Mouse (Mus musculus): ENCODE measurements around the gene Prelid3b. TPM values are rescaled to one million over a fixed set of nuclear protein-coding genes. Genes with fewer than 3 reads are reported as not detected.

Prelid3b gene
- total RNA-seq (2021) = 10 to 100 TPM; 51.4 to 52.9 TPM
- long read RNA-seq, experiment 1, transcript Prelid3b-201 (6 exons, 1,553 nt) = major isoform, 118 of 137 reads
- long read RNA-seq, experiment 1, partial matches to known transcripts = 1 of 137 reads
- long read RNA-seq, experiment 1, other reads (novel, unspliced or antisense) = 18 of 137 reads
- long read RNA-seq, experiment 2, transcript Prelid3b-201 (6 exons, 1,553 nt) = major isoform, 103 of 130 reads
- long read RNA-seq, experiment 2, partial matches to known transcripts = 2 of 130 reads
- long read RNA-seq, experiment 2, other reads (novel, unspliced or antisense) = 25 of 130 reads

GRCm38 (mm10) chr2:174472818-174473549 is at the start of gene Prelid3b:
Gene Prelid3b (minus strand): TSS chr2:174473081.
- peak; percentile 99 for DNase-seq

GRCm38 (mm10) chr2:174522134-174522533 is 49.3 kb upstream of the Prelid3b start:
- DNase-seq = no peak

DNA sequence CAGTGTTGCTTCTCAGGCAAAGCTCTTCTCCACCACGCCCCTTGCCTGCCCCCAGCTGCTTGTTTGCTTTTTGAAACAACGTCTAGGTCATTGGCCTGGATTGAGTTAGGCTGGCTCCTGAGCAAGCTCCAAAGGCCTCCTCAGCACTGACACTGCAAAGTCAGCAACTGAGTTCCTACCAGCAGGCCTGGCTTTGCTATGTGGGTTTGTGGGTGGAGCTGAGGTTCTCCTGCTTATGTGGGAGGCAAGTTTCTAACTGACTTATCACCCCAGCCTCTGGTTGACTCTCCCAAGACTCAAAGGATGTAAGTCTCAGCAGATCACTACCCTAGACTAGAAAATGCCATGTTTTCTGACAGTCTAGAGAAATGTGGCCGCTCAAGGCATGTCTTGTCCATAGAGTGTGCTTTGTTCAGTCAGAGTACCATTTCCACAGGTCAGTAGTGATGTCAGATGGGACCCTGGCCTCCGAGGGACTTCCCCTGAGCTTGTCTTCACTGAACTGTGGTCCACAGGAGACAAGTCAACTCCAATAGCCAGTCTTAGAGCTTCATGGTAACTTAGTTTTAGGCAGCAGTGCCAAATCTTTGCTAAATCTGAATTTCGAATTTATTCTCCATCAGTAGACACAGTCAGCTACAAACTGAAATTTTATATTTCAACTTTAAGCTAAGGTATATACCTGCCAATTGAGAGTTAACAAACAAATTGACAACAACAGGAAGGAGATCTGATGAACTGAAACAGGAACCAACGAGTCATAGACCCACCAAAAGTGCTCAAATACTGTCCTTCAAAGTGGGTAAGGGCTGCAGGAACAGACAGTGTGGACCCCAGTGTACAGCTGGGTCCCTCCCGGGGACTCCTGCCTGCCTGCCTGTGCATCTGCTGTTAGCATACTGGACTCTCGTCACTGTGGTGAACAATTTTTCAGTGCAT is 44.5 kb upstream of the Prelid3b start:
- no peak for DNase-seq

DNA sequence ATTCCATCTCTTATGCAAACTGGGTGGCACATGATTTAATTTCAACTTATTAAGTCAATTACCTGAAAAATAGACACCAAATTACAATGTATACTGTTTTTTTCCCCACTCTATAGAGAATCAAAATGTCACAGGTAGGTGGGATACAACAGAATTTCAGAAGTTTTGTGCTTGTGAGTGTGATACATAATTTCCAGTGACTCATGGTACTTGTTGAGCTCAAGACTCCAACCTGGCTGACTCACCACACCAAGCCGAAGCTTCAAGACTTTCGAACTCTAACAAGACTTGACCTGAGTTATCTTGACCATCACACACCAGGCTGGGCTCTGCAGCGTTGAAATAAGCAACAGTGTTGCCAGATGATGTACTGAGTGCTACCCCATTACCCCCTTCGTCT is 42.0 kb upstream of the Prelid3b start:
- DNase-seq = no peak

DNA sequence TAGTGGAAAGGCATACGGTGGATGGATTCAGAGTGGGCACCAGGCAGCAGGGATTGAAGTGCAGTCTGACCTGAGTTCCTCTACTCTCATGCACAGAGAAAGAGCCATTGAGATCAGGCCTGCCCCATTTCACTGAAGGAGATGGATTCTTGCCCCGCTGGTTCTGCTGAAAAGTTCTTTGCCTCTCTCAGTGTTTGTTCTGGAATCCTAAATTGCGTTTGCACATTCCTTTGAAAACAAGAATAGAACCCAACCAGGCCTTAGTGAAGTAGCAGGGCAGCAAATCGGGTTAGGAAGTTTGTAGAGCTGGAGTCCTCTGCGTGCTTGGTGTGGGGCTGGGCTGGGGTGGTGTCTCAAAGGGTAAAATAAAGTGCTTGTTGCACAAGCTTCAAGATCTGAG is 40.9 kb upstream of the Prelid3b start:
- DNase-seq = no peak

- DNase-seq = no peak
These were observed 36.9 kb upstream of the Prelid3b start for GRCm38 (mm10) chr2:174509825-174510224.

DNA sequence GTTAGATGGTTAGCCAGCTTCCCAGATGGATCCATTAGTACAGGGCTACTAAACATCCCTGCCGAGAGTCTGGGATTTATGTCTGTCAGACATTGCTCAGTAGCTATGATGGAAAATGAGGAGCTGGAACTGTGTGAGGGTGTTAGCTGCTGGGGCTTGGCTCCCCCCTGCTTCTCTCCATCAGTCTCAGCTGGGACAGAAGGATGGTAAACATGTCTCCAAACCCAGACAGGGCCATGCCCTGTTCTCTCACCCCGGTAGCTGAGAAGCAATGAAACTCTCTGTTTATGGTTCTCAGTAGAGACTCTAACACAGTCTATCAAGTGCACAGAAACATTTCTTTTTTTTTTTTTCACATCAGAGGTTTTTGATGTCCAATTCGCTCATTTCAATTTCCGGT is 35.1 kb upstream of the Prelid3b start:
- no peak for DNase-seq

GRCm38 (mm10) chr2:174502831-174503460 is 30.1 kb upstream of the Prelid3b start:
- no peak for DNase-seq

- no peak for DNase-seq
These were observed 29.4 kb upstream of the Prelid3b start for GRCm38 (mm10) chr2:174502321-174502720.

DNA sequence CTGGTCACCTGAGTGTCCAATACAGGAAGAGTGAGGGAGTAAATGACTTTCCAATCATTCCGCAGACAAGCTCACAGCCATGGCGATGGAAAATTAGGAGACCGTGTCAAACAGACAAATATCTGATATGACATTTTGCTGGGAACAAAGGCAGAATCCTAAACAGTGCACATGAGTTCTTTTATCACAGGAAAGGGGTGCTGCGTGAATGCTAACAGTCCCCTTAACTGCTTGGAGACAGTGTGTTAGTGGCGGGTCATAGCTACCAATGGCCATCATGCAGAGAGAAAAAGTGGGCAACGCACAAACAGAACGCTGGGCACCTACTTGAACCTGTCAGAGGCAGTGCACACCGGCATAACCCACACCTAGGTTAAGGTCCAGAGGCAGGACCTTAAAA is 28.6 kb upstream of the Prelid3b start:
- no peak for DNase-seq

GRCm38 (mm10) chr2:174500814-174501503 is 28.1 kb upstream of the Prelid3b start:
- no peak for DNase-seq

- DNase-seq = no peak
These were observed 20.0 kb upstream of the Prelid3b start for GRCm38 (mm10) chr2:174492858-174493257.

DNA sequence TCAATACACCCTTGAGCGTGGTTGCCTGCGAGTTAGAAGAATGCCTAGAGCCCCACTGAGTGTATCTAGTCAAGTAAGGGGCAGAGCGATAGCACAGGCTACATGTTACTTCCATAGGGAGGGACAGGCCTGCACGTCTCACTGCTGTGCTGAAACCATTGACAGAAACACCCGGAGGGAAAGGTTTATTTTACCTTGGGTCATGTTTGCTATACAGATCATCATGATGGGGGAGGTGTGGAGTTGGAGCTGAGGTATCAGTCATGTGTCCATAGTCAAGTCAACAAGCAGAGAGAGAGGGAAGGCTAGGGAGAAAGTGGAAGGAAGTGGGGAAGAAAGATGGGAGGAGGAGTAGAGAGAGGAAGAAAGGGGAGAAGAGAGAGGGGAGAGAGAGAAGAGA is 14.1 kb upstream of the Prelid3b start:
- no peak for DNase-seq

- no peak for DNase-seq
These were observed 5.9 kb upstream of the Prelid3b start for GRCm38 (mm10) chr2:174478746-174479145.

- DNase-seq = no peak
These were observed 4.8 kb upstream of the Prelid3b start for GRCm38 (mm10) chr2:174477543-174478319.

GRCm38 (mm10) chr2:174473550-174473927 is 658 bp upstream of the Prelid3b start:
- DNase-seq = no peak

DNA sequence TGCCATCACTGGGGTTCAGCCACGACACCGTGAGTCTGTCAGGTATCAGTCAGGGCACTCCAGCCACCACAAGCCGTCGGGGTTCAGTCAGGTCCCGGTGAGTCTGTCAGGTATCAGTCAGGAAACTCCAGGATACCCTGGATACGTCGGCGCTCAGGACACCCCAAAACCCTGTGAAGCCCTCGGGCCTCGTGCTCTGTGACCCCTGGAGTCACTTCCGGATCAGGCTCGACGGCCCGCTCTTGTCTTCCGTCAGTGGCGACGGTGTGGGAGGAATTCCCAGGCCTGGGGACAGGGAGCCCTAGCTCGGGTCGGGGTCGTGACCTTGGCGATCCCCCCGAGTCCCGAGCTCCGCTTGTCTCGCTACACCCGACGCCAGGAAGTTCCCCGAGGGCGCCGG is 474 bp downstream of the Prelid3b start:
- DNase-seq = peak; percentile 30

DNA sequence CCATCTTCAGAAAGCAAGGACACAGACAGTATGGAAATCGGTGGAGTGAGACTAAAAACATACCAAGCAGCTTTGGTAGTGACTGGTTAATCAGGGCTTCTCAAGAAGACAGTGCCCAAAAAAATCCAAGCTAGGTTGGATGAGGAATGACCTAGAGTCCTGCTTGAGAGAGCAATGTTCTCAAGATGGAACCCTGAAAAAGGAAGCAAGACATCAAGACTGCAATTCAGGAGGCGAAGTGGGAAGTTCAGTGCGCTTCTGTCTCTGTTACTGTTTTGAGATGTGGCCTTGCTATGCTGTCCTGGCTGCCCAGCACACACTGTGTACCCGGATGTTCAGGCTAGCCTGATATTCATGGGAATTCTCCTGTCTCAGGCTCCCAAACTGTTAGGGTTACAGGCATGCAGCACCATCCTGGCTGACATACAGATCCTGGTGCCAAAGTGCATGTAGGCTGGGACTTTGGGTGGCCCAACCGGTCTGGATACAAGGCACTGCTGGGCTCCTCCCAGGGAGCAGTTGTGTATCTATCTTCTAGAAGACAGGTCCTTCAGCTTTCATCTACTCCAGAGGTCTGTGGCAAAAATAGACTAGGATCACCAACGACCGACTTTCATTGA is 2.0 kb downstream of the Prelid3b start:
- DNase-seq = no peak

DNA sequence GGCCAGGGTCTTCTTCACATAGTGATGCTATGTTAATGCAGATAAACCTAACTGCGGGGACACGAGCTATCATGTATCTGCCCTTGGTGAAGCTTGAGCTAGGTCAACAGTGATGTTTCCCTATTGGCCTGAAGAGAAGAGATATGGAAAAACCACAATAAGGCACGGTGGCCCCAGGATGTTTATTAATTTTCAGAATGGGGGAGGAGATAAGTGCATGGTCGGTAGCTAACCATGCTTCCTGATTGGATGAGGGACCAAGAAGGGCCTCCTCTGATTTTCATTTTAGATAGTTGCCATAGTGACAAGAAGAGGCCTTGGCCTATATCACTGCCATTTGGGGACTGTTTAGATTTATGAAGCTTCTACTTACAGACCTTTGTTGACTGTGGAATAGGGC is 2.5 kb downstream of the Prelid3b start:
- no peak for DNase-seq
